Mouse (Mus musculus): ENCODE data around the gene Gpr33. TPM values are rescaled to one million over a fixed set of nuclear protein-coding genes. Genes with fewer than 3 reads are reported as not detected.
A peak's percentile ranks its signal among the peaks of the same experiment; 100 is the strongest.

Gpr33 gene
- total RNA-seq (2015) (not detected in 2 replicates), total RNA-seq (2017) (not detected in 2 replicates)

- no peak for ATAC-seq (ENCODE audit: poor library complexity, severe bottlenecking)
Measured at GRCm38 (mm10) chr12:52027963-52028362, at the start of gene Gpr33. Gpr33 (minus strand) TSS chr12:52028063.

- ATAC-seq (ENCODE audit: poor library complexity, severe bottlenecking): peak; percentile 87
Measured at GRCm38 (mm10) chr12:52049324-52049723, 21.5 kb upstream of the Gpr33 start.

DNA sequence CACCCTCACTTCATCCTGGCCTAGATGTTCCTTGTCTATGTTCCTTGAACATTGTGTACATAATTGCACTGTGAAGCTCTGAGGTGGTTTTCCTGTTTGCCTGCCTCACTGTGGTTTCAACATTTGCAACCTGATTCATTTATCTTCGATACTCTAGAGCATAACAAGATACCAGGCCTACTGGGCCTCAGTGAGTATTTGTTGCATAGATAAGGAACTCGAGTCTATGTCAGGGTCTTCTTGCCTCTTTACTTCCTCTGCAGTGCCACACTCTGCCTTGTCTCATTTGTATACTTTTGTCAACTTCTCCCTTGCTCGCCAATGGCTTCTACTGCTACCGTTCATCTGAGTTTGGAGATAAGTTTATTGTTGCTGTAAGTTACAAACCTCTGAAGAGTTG is 18.5 kb upstream of the Gpr33 start:
- no peak for ATAC-seq (ENCODE audit: poor library complexity, severe bottlenecking)

GRCm38 (mm10) chr12:52042818-52043336 is 15.0 kb upstream of the Gpr33 start:
- no peak for ATAC-seq (ENCODE audit: poor library complexity, severe bottlenecking)

GRCm38 (mm10) chr12:52038352-52038751 is 10.5 kb upstream of the Gpr33 start:
- no peak for ATAC-seq (ENCODE audit: poor library complexity, severe bottlenecking)

DNA sequence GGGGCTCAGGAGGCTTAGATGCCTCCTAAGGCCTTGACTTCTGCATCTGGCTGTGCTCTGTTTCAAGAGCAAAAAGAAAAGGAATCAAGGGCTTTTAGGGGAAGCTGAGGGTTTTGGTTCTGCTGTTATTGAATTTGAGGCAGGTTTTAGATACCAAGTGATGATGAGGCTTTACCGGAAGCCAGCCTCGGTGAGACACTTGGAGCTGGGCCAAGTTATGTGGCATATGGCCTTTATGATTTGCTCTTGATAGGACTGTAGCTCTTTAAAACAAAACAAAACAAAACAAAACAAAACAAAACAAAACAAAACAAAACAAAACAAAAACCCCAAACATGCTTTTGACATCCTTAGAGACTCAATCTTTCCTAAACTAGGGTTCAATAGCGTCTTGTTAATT is 7.1 kb upstream of the Gpr33 start:
- no peak for ATAC-seq (ENCODE audit: poor library complexity, severe bottlenecking)

DNA sequence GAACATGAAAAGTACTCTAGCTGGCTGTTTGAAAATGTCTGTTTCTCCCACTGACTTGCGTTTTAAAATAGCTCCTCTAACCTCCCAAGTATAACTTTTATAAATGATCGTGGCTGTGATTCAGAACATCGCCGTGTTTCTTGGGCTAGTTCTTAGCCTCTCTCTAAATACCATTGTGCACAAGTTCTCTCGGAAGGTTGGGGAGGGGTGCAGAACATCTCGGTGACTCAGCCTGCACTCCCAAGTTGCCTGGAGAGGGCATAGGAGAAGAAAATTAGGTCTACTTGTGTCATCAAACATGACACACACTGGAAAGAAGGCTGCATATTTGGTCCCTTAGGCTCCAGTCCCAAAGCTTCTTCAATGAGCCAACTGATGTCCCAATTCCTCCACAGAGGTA is 4.4 kb upstream of the Gpr33 start:
- ATAC-seq (ENCODE audit: poor library complexity, severe bottlenecking): no peak

DNA sequence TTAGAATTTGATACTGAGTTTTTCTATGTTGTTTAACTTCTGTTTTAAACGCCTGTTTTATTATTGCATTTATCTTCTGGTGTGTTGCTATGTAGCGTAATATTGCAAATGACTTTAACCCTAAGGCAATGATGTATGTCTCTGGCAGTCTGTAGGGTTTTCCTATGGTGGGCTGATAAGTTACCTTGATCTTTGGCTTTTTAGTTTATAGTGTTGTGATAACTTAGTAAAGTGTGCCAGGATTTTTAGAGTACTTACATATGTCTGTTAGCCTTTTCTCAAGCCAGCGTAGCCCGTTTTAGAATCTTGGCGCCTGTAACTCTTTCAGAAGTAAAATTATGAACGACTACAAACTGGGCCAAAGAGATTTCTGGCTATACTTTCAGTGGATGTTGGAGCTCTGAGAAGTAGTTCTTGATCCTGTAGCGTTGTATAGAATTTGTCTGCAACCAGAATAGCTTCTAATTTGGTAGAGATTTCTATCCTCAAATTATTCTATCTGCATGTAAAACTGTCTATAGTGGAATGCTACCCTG is 13.3 kb downstream of the Gpr33 start:
- no peak for ATAC-seq (ENCODE audit: poor library complexity, severe bottlenecking)

- ATAC-seq (ENCODE audit: poor library complexity, severe bottlenecking): no peak
Measured at GRCm38 (mm10) chr12:52014044-52014443, 13.8 kb downstream of the Gpr33 start.

DNA sequence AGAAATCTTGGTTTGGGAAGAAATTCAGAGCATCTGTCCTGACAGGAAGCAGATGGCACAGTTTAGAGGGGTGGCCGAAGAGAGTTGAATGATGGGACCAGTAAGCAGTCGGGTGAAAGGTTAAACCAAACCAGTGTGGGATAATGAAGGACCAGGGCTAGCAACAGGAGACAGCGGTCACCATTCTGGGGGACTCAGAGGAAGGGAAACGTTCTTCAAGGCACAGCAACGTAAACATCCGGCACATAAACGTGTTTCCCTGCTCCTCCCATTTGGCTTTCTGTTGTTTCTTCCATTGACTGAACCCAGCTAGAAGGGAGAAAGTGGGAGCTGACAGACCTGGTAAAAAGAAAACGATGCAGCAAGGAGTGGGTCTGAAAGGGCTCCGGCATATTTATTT is 14.6 kb downstream of the Gpr33 start:
- no peak for ATAC-seq (ENCODE audit: poor library complexity, severe bottlenecking)

GRCm38 (mm10) chr12:52012159-52012558 is 15.7 kb downstream of the Gpr33 start:
- ATAC-seq (ENCODE audit: poor library complexity, severe bottlenecking): no peak

DNA sequence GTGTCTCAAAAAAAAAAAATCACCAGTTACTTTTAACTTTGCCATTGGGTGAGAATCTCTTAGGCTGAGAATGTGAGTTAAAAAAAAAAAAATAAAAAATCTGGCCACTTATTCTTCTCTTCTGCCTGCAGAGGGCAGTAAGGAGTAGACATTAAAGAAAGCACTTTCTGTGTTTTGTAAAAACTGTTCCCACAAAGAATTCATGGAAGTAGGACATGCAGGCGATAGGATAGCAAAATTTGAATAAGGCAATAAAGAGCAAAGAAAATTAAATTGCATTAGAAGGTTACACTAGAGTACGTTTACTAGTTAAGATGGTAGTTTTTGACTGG is 17.3 kb downstream of the Gpr33 start:
- peak; percentile 47; the same call in 1 of the 2 replicates for ATAC-seq (ENCODE audit: poor library complexity, severe bottlenecking)

DNA sequence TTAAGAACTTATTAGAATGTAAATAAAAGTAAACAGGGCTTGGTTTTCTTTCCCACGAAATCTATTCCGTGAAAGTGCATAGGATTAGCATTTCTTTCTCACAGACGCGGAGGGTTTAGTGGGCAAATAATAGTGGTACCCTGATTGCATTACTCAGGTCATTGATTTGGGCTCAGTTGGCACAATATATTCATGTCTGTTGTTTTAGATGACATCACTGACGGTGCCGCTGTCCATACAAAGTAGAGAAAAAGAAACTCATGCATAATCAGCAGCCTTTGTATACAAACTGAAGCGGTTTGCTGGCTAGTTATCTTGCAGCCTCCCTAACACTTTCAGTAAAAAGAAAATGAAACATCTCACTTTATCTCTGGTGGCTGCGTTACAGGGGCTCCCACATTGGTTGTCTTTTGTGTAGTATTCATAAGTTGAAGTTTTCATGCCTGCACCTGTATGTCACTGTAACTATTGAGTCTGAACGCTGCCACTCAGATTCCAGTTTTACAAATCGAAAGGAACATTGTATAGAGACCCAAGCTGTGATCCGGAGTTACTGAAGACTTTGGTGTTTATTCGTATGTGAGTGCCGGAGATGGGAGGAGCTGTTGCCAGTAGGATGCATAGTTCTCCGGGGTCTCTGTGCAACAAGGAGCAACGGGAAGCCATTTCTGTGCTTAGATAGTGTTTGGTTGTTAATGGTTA is 17.8 kb downstream of the Gpr33 start:
- no peak for ATAC-seq (ENCODE audit: poor library complexity, severe bottlenecking)

GRCm38 (mm10) chr12:52006633-52006994 is 21.2 kb downstream of the Gpr33 start:
- peak; percentile 26 for ATAC-seq (ENCODE audit: poor library complexity, severe bottlenecking)

DNA sequence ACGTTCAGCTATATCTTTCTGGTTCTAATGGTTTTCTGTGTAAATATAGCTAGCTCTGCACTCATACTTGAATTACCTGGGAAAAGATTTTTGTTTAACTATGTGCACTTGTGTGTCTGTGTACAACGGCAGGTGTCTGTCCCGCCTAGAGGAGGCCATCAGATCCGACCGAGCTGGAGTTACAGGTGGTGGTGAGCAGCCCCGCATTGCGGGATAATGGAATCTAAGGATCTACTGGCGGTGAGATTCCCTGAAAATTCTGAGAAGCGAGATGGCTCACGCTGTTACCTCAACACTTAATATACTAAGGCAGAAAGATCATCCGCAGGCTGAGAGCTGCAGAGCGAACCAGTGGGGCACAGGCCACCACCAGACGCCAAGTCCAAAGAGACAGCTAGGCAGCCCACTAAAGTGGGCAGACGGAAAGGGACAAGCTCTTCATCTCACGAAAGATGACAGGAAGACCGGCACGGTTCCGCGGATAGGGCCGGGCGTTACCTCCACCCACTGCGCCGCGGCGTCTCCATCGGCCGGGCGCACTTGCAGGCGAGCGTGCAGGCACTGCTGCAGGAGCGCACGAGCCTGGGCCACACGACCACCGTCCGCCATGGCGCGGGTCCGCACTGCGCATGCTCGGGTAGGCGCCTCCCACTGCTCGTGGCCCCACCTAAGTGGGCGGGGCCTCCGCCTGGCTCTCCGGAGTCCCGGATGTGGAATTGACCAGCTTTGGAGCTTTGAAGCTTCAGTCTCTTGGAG is 21.8 kb downstream of the Gpr33 start, which contains the start of gene Dtd2:
Dtd2 (minus strand) TSS at position 625 of the 756 bp plus-strand sequence.
- peak; percentile 95 for ATAC-seq (ENCODE audit: poor library complexity, severe bottlenecking)

DNA sequence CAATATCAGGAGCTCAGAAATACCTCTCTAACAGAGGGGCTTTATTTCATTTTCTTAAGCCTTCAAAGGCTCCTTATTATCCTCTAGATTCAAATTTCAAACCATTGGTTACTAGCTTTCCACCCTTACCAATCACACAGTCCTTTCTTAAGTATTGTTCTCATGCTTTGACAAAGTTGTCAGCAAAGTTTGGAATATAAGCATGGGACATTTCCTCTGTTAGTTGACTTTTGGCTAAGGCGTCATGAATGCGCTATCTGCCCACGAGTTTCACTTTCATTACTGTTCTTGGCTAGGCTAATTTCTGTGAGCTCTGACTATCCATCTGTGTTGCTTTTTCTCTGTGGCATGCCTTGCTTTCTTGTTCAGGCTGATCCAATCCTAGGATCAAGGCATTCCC is 25.1 kb downstream of the Gpr33 start:
- ATAC-seq (ENCODE audit: poor library complexity, severe bottlenecking): no peak

GRCm38 (mm10) chr12:52001544-52001943 is 26.3 kb downstream of the Gpr33 start:
- peak; percentile 72 for ATAC-seq (ENCODE audit: poor library complexity, severe bottlenecking)

DNA sequence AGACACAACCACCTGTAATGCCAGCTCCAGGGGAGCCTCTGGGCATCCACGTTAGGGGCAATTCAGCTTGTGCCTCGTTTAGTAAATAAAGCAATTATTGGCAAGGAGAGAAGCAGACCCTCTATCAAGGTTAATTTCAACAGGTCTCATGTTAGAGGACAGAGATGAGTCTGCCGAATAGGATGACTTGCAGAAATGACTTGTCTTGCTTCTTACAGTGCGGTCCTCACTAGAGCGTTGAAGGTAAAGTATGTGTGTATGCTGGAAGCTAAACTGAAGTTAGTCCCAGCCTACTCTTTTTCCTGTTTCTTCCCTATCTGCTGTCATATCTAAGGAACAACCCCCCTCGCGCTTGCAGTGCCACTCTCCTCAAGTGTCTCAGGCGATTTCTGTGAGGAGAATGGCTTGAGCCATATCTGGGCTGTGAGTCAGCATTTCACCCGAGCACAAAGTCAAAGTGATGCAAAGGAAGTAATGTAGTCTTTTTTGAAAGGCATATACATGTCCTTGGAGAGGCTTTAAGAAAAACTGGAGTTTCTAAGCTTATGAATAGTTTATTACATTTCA is 29.4 kb downstream of the Gpr33 start:
- ATAC-seq (ENCODE audit: poor library complexity, severe bottlenecking): no peak

DNA sequence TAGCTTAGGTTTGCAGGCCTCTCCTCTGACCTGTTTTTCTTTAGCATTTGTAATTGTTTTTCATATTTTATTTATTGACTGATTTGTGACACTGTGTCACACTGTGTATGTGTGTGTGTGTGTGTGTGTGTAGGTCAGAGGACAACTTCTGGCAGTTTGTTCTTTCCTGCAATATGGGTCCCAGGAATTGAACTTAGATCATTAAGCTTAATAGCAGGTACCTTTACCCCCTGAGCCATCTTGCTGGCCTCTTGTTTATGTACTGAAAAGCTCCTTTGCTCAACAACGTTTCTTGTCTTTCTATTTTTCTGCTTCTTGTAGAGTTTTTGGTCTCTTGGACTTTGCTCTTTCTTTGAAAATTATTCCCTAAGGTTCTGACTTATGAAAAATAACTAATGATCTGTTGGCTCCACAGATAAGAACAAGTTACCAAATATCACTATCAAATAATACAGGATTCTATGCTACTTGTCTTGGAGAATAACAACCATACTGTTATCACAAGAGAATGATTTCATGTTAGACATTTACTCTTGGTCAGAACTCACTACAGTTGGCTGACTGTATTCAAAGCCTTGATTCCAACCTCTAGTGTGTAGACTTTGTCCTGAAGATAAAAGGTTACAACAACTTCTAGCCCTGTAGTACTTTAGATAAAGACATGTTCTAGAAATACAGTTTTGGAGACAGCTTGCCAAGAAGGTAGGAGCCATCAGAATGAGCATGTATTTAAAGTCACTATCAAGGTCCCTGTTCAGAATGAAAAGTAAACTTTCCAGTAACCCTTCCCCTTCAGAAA is 31.9 kb downstream of the Gpr33 start:
- ATAC-seq (ENCODE audit: poor library complexity, severe bottlenecking): no peak

DNA sequence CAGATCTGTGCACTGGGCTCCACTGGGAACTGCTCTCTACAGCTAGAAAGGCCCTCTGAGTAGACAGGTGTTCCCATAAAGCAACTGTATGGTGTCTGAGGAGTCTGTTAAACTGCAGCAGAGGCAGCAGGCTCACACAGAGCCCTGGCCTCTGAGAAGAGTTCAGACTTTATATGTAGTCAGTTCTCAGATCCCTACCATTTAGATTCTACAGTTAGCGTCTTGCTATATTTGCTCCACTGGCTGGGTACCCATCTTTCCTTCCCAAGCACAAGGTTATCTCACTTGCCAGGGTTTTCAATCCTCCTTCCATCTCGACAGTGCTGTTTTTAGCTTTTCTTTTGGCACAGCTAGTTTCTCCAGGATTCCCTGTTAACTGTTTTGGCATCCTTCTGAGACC is 37.2 kb downstream of the Gpr33 start:
- ATAC-seq (ENCODE audit: poor library complexity, severe bottlenecking): no peak

GRCm38 (mm10) chr12:51988536-51988935 is 39.3 kb downstream of the Gpr33 start:
- no peak for ATAC-seq (ENCODE audit: poor library complexity, severe bottlenecking)
